Mouse (Mus musculus): Measurements from ENCODE around the gene Rgs3. TPM values are rescaled to one million over a fixed set of nuclear protein-coding genes. Genes with fewer than 3 reads are reported as not detected.

Rgs3 gene
- total RNA-seq, 1 experiment from 2014 or later = 6.2 TPM

GRCm38 (mm10) chr4:62735291-62735690 is 175.6 kb downstream of the Rgs3 start:
- no peak for ATAC-seq (replicated peaks; ENCODE audit: low read depth, poor library complexity, severe bottlenecking)

GRCm38 (mm10) chr4:62735878-62736277 is 176.2 kb downstream of the Rgs3 start:
- peak; percentile 53 for ATAC-seq (replicated peaks; ENCODE audit: low read depth, poor library complexity, severe bottlenecking)

- ATAC-seq (replicated peaks; ENCODE audit: low read depth, poor library complexity, severe bottlenecking) = no peak
These were observed 176.8 kb downstream of the Rgs3 start for GRCm38 (mm10) chr4:62736421-62736820.

GRCm38 (mm10) chr4:62736904-62737303 is 177.3 kb downstream of the Rgs3 start:
- no peak for ATAC-seq (replicated peaks; ENCODE audit: low read depth, poor library complexity, severe bottlenecking)

- no peak for ATAC-seq (replicated peaks; ENCODE audit: low read depth, poor library complexity, severe bottlenecking)
These were observed 178.5 kb downstream of the Rgs3 start for GRCm38 (mm10) chr4:62737983-62738695.

- ATAC-seq (replicated peaks; ENCODE audit: low read depth, poor library complexity, severe bottlenecking) = no peak
These were observed 179.3 kb downstream of the Rgs3 start for GRCm38 (mm10) chr4:62738996-62739395.

- no peak for ATAC-seq (replicated peaks; ENCODE audit: low read depth, poor library complexity, severe bottlenecking)
These were observed 179.9 kb downstream of the Rgs3 start for GRCm38 (mm10) chr4:62739591-62739990.

GRCm38 (mm10) chr4:62740282-62741054 is 180.8 kb downstream of the Rgs3 start:
- ATAC-seq (replicated peaks; ENCODE audit: low read depth, poor library complexity, severe bottlenecking) = no peak

GRCm38 (mm10) chr4:62741055-62741453 is 181.4 kb downstream of the Rgs3 start:
- no peak for ATAC-seq (replicated peaks; ENCODE audit: low read depth, poor library complexity, severe bottlenecking)

GRCm38 (mm10) chr4:62741601-62742000 is 182.0 kb downstream of the Rgs3 start:
- no peak for ATAC-seq (replicated peaks; ENCODE audit: low read depth, poor library complexity, severe bottlenecking)

GRCm38 (mm10) chr4:62742885-62743760 is 183.5 kb downstream of the Rgs3 start:
- no peak for ATAC-seq (replicated peaks; ENCODE audit: low read depth, poor library complexity, severe bottlenecking)

- ATAC-seq (replicated peaks; ENCODE audit: low read depth, poor library complexity, severe bottlenecking) = no peak
These were observed 184.9 kb downstream of the Rgs3 start for GRCm38 (mm10) chr4:62744534-62744956.

- ATAC-seq (replicated peaks; ENCODE audit: low read depth, poor library complexity, severe bottlenecking) = no peak
These were observed 185.5 kb downstream of the Rgs3 start for GRCm38 (mm10) chr4:62744985-62745638.

Other genes starting within 250 kb of the Rgs3 start
- gene Fkbp15, start 199.3 kb upstream of the Rgs3 start, total RNA-seq (2017) = 55.6 and 60.2 TPM in 2 replicates
- 12.5 and 17.6 TPM in 2 replicates for gene Slc31a1, start 199.1 kb upstream of the Rgs3 start, total RNA-seq (2017)
- 126 and 145 TPM in 2 replicates for gene Cdc26, start 151.2 kb upstream of the Rgs3 start, total RNA-seq (2017)
- 19.8 and 23.4 TPM in 2 replicates for gene Prpf4, start 151.1 kb upstream of the Rgs3 start, total RNA-seq (2017)
- gene Rnf183, start 124.6 kb upstream of the Rgs3 start, total RNA-seq (2017) = not detected in 2 replicates
- 0.39 and 0.82 TPM in 2 replicates for gene Wdr31, start 89.0 kb upstream of the Rgs3 start, total RNA-seq (2017)
- gene Bspry, start 79.8 kb upstream of the Rgs3 start, total RNA-seq (2017) = 0.27 TPM in 1 of 2 replicates, not detected in the other
- 4.3 TPM in 1 of 2 replicates, not detected in the other for gene Hdhd3, start 56.4 kb upstream of the Rgs3 start, total RNA-seq (2017)
- 38.6 and 54.8 TPM in 2 replicates for gene Alad, start 39.9 kb upstream of the Rgs3 start, total RNA-seq (2017)
- gene Pole3, start 34.8 kb upstream of the Rgs3 start, total RNA-seq (2017) = 84.0 and 97.3 TPM in 2 replicates
- 0.41 TPM in 1 of 2 replicates, not detected in the other for gene 4933430I17Rik, start 34.5 kb upstream of the Rgs3 start, total RNA-seq (2017)